Mouse (Mus musculus): ENCODE data around the gene Id4. TPM values are rescaled to one million over a fixed set of nuclear protein-coding genes. Genes with fewer than 3 reads are reported as not detected.

Gene Id4
- 79.7 TPM for polyA plus RNA-seq (2014; fragmentation: Illumina TruSeq; extraction: RNeasy Lipid Tissue Mini Kit (QIAGEN cat#74804))

DNA sequence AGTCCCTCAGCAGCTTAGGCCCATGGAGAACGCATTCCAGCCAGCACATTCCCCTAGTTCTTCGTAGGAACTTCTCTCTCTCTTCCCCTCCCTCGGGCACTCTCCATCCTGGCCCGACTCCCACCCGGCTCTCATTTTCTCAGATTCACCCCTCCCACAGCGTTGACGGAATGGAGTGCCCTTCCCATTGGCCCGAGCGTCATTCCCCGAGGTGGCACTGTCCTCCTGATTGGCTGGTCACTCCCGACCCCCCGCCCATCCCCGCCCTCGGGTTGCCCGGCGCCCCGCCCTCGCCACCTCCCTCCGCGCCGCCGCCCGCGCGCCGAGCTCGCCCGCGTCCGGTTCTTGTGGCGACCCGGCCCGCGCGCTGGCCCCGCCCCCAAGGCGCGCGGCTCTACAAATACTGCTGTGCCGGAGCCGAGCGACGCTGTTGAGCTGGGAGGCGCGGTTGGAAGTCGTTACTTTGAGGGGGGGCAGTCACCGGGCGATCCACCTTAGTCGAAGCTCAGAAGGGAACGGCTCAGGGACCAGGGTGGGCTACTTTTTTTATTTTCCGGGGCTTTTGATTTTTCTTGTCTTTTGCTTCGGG is at the start of gene Id4:
Gene Id4 (plus strand): TSS at position 539 of the 589 bp plus-strand sequence.

